Mouse (Mus musculus) neural tube, embryonic 11.5 days (tissue): ENCODE measurements around the gene Deup1. TPM values are rescaled to one million over a fixed set of nuclear protein-coding genes. Genes with fewer than 3 reads are reported as not detected.

Source experiments
- ATAC-seq: fragments of 200-750 bp; cut with Nextera tagmentation; 2 replicates; pipeline ENCODE4 v1.8.0; 2017; ENCODE audit warnings: moderate number of reproducible peaks, mild to moderate bottlenecking, moderate TSS enrichment, moderate library complexity; ENCODE audit not compliant: insufficient read depth, low FRiP score, low TSS enrichment
- DNase-seq: peaks from one replicate; pipeline ENCODE4 v3.0.0-alpha.2; 2015; ENCODE audit warnings: low spot score
- H3K27ac ChIP-seq: fragments of 300-500 bp; sonication (generic); 2 replicates; pipeline ENCODE4 v1.5.1; 2014; ENCODE audit warnings: low read depth, mild to moderate bottlenecking, low read length
- H3K27me3 ChIP-seq: fragments of 300-500 bp; sonication (generic); 2 replicates; pipeline ENCODE4 v1.6.1; 2014; ENCODE audit warnings: mild to moderate bottlenecking, low read length, mixed read lengths; ENCODE audit not compliant: control insufficient read depth, insufficient read depth
- H3K36me3 ChIP-seq: fragments of 300-500 bp; sonication (generic); 2 replicates; pipeline ENCODE4 v1.6.1; 2014; ENCODE audit warnings: mild to moderate bottlenecking, low read length, moderate library complexity, mixed read lengths; ENCODE audit not compliant: control insufficient read depth, insufficient read depth
- H3K4me1 ChIP-seq: fragments of 300-500 bp; sonication (generic); 2 replicates; pipeline ENCODE4 v1.6.1; 2014; ENCODE audit warnings: low read length, mixed read lengths; ENCODE audit not compliant: control insufficient read depth, insufficient read depth
- H3K4me2 ChIP-seq: fragments of 300-500 bp; sonication (generic); 2 replicates; pipeline ENCODE4 v1.6.1; 2014; ENCODE audit warnings: low read depth, mild to moderate bottlenecking, moderate library complexity
- H3K4me3 ChIP-seq: fragments of 300-500 bp; sonication (generic); 2 replicates; pipeline ENCODE4 v1.5.1; 2014; ENCODE audit warnings: low read depth, low read length
- H3K9ac ChIP-seq: fragments of 300-500 bp; sonication (generic); 2 replicates; pipeline ENCODE4 v1.6.1; 2014; ENCODE audit warnings: mild to moderate bottlenecking, low read length
- H3K9me3 ChIP-seq: fragments of 300-500 bp; sonication (generic); 2 replicates; pipeline ENCODE4 v1.6.1; 2016; ENCODE audit warnings: low read length; ENCODE audit not compliant: control insufficient read depth
- WGBS: fragments of 180-500 bp; shearing (Covaris S2); extraction: QIAGEN DNeasy Blood & Tissue Kit; methylation state at CpG from one replicate; pipeline ENCODE4 v1.1.7; 2014; 5-methylcytosine and 5-hydroxymethylcytosine counted together
- polyA plus RNA-seq: library from polyadenylated mRNA; unstranded; fragments of >200 nt; fragmentation: Nextera tagmentation; extraction: Ambion mirVana; gene quantifications from 2 replicates; pipeline ENCODE4 v1.2.1, GENCODE M21; 2014

Deup1 gene
- polyA plus RNA-seq, 1 experiment from 2014 or later, result 0.08 TPM

DNA sequence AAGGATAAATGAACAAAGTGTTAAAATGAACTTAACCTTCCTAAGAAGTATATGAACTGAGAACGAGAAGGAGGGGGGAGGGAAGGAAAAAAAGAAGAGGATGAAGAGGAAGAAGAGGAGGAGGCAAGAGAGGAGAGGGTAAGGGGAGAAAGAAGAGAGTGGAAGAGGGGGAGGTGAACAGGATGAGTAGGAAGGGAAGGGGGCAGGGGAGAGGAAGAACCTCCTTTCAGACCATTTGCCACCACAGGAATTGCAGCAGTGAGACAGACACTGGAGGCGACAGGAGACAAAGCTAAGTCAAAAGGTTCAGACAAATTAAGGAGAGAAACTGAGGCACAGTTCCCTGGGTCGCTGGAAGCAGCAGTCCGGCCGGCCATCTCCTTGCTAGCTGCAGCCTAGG is 349 bp downstream of the Deup1 start:
- 14% methylated on average over 5 of the region's 5 CpGs for WGBS
- DNase-seq, result no peak
- Histone ChIP-seq H3K27me3 (no peaks in the 10 kb centered on the region), H3K4me2 (peak overlapping the region; percentile 56), H3K4me3 (peak overlapping the region; percentile 14), H3K4me1 (0 out of 2 replicates have a peak, but pooled peaks cover 8% of the 10 kb centered on the region), H3K36me3 (no peaks in the 10 kb centered on the region), H3K27ac (no peak overlapping the region), H3K9ac (no peak overlapping the region), H3K9me3 (no peaks in the 10 kb centered on the region)
- no peak for ATAC-seq

DNA sequence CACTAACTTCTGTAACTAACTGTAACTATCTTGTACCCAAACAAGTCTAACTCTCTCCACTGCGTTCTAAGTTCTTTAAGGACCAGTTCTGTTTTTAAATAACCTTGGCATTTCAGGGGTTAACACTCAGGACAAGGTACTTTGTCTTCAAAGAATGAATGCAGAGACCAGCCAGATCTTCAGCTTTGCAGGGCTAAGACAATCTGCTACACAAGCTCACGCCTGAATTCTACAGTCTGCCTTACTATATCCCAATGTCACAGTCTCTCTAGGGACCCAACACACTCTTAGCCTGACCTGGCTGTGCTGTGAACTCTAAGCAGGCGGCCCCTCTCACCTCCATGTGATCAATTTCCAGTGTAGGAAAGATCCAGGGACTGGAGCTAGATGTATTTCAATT is 3.0 kb downstream of the Deup1 start:
- Histone ChIP-seq H3K9me3 (no peaks in the 10 kb centered on the region), H3K27me3 (no peaks in the 10 kb centered on the region), H3K4me1 (0 out of 2 replicates have a peak, but pooled peaks cover 8% of the 10 kb centered on the region), H3K4me3 (no peak overlapping the region), H3K27ac (no peak overlapping the region), H3K4me2 (no peak overlapping the region), H3K9ac (no peak overlapping the region), H3K36me3 (no peaks in the 10 kb centered on the region)
- 71% methylated on average over 3 of the region's 3 CpGs for WGBS
- ATAC-seq (no peak), DNase-seq (no peak)

GRCm38 (mm10) chr9:15619767-15620166 is 8.0 kb downstream of the Deup1 start:
- Histone ChIP-seq H3K4me3 (no peak overlapping the region), H3K27me3 (no peaks in the 10 kb centered on the region), H3K4me1 (no peaks in the 10 kb centered on the region), H3K9ac (no peak overlapping the region), H3K9me3 (no peaks in the 10 kb centered on the region), H3K4me2 (no peak overlapping the region), H3K27ac (no peak overlapping the region), H3K36me3 (no peaks in the 10 kb centered on the region)
- WGBS, result 55% methylated on average over 1 of the region's 1 CpGs
- DNase-seq (no peak), ATAC-seq (no peak)

GRCm38 (mm10) chr9:15619020-15619590 is 8.6 kb downstream of the Deup1 start:
- ATAC-seq (no peak), DNase-seq (no peak)
- Histone ChIP-seq H3K4me1 (no peaks in the 10 kb centered on the region), H3K27me3 (no peaks in the 10 kb centered on the region), H3K9ac (no peak overlapping the region), H3K36me3 (no peaks in the 10 kb centered on the region), H3K4me2 (no peak overlapping the region), H3K9me3 (no peaks in the 10 kb centered on the region), H3K27ac (no peak overlapping the region), H3K4me3 (no peak overlapping the region)
- WGBS, result 58% methylated on average over 10 of the region's 10 CpGs

GRCm38 (mm10) chr9:15617061-15617460 is 10.7 kb downstream of the Deup1 start:
- DNase-seq, result no peak
- no peak overlapping the region for H3K4me2 ChIP-seq
- no peak for ATAC-seq
- no peaks in the 10 kb centered on the region for H3K27me3 ChIP-seq
- no peaks in the 10 kb centered on the region for H3K4me1 ChIP-seq
- H3K9ac ChIP-seq, result no peak overlapping the region
- WGBS, result 67% methylated on average over 7 of the region's 7 CpGs
- no peaks in the 10 kb centered on the region for H3K9me3 ChIP-seq
- no peak overlapping the region for H3K4me3 ChIP-seq
- H3K27ac ChIP-seq, result no peak overlapping the region
- no peaks in the 10 kb centered on the region for H3K36me3 ChIP-seq

- H3K4me2 ChIP-seq, result no peak overlapping the region
- 79% methylated on average over 6 of the region's 6 CpGs for WGBS
- no peaks in the 10 kb centered on the region for H3K4me1 ChIP-seq
- H3K9me3 ChIP-seq, result no peaks in the 10 kb centered on the region
- no peak overlapping the region for H3K9ac ChIP-seq
- ATAC-seq, result no peak
- H3K27me3 ChIP-seq, result no peaks in the 10 kb centered on the region
- H3K27ac ChIP-seq, result no peak overlapping the region
- no peaks in the 10 kb centered on the region for H3K36me3 ChIP-seq
- no peak overlapping the region for H3K4me3 ChIP-seq
- DNase-seq, result no peak
These were observed 11.3 kb downstream of the Deup1 start for GRCm38 (mm10) chr9:15616471-15616870.

GRCm38 (mm10) chr9:15609280-15609930 is 18.3 kb downstream of the Deup1 start:
- H3K9me3 ChIP-seq, result peaks cover 5% of the 10 kb centered on the region; the same call in 1 of the 2 replicates
- H3K36me3 ChIP-seq, result no peaks in the 10 kb centered on the region
- H3K27me3 ChIP-seq, result no peaks in the 10 kb centered on the region
- H3K4me2 ChIP-seq, result no peak overlapping the region
- ATAC-seq (no peak), DNase-seq (no peak)
- H3K4me3 ChIP-seq, result no peak overlapping the region
- H3K4me1 ChIP-seq, result no peaks in the 10 kb centered on the region
- 99% methylated on average over 5 of the region's 5 CpGs for WGBS
- H3K9ac ChIP-seq, result no peak overlapping the region
- H3K27ac ChIP-seq, result no peak overlapping the region

- no peaks in the 10 kb centered on the region for H3K27me3 ChIP-seq
- H3K27ac ChIP-seq, result no peak overlapping the region
- H3K36me3 ChIP-seq, result no peaks in the 10 kb centered on the region
- DNase-seq (no peak), ATAC-seq (no peak)
- peaks cover 5% of the 10 kb centered on the region; the same call in 1 of the 2 replicates for H3K9me3 ChIP-seq
- H3K9ac ChIP-seq, result no peak overlapping the region
- no peaks in the 10 kb centered on the region for H3K4me1 ChIP-seq
- H3K4me2 ChIP-seq, result no peak overlapping the region
- WGBS, result 88% methylated on average over 2 of the region's 2 CpGs
- H3K4me3 ChIP-seq, result no peak overlapping the region
These were observed 20.1 kb downstream of the Deup1 start for GRCm38 (mm10) chr9:15607601-15608000.

- Histone ChIP-seq H3K4me3 (no peak overlapping the region), H3K4me2 (no peak overlapping the region), H3K9ac (no peak overlapping the region), H3K36me3 (no peaks in the 10 kb centered on the region), H3K27me3 (no peaks in the 10 kb centered on the region), H3K27ac (no peak overlapping the region), H3K4me1 (no peaks in the 10 kb centered on the region), H3K9me3 (no peaks in the 10 kb centered on the region)
- whole genome bisulfite sequencing, result 80% methylated on average over 8 of the region's 8 CpGs
- DNase-seq, result no peak
- ATAC-seq, result no peak
These were observed 24.6 kb downstream of the Deup1 start for GRCm38 (mm10) chr9:15603156-15603555.
